Mouse (Mus musculus): Measurements from ENCODE around the gene Shtn1.

Shtn1 gene

DNA sequence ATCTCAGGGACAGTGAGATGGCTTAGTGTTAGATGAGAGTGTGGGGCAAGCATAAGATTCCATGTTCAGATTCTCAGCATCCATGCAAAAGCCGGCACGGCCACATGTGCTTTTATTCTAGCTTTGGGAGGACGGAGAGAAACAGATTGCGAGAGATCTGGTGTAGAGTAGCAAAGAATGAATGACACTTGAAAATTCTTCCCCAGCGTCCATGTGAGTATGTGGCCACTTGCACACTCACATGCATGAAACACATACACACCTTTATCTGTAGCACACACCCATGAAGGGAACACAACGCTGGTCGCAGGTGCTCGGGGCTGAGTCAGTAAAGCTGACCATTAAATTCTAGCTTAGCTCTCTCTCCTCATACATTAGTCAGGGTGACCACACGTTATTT, 24.3 kb downstream of the Shtn1 start:
- no peak for DNase-seq

DNA sequence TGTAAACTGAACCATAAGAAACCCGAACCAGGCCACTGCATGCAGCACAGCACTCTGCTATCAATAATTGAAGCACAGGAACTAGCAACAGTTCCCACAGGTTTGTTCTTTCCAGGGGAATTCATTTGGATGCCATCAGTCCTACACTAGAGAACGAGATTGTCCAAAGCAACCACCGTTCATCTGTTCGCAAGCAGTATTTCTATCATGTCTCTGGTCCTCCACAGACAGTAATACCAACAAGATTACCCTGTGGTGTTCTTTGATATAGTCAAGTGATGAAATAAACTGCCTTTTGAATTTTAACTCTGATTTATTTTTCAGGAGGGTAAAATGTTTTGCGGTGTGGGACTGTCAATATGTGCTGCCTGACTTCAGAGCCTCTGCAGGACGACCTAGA, 27.0 kb downstream of the Shtn1 start:
- no peak for DNase-seq

DNA sequence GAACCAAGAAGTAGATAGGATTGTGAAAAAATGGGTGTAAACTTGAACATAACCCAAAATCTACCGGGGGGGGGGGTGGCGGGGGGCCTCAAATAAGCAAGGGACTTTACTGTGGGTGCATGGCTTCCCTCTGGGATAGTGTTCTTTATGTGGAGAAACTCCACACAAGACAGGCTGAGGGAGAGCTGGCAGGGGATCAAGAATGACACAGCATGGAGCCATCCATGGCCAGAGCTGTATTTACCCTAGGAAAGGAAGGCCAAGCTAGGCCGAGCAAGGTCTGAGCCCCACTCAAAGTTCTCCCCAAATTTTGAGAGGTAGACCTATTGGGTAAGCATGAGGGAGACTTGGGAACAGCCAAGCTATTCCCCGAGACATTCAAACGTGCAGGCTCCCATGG, 28.4 kb downstream of the Shtn1 start:
- no peak for DNase-seq

DNA sequence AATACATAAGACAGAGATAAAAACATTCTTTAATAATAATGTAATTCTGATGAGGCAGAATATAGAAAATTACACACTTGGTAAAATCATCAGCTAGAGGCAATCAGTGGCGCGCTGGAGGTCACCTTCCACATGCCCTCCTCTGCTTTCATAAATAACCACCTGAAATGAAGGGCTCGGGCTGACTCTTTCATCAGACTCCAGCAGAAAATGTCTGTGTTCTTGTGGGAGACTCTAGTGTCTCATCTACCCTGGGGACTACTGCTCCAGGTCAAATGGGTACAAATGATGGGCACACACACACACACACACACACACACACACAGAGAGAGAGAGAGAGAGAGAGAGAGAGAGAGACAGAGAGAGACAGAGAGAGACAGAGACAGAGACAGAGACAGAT, 34.8 kb downstream of the Shtn1 start:
- no peak for DNase-seq

DNA sequence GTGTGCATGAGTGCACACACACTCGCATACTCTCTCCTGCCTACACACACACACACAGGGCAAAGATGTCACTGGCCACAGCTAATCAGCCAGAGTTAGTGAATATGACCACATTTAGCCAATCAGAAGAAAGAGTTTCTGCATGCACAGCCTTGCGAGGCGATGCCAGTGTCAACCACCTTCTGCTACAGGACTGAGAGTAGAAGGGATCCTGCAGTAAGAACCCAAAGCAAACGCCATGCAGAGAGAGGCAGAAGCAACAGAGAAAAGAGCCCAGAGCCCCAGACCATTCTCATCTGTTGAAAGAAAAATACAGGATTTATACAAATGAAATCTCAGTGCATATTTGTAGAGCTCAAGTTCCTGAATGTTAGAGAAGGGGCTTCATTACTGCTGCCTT, 37.1 kb downstream of the Shtn1 start:
- DNase-seq = no peak

DNA sequence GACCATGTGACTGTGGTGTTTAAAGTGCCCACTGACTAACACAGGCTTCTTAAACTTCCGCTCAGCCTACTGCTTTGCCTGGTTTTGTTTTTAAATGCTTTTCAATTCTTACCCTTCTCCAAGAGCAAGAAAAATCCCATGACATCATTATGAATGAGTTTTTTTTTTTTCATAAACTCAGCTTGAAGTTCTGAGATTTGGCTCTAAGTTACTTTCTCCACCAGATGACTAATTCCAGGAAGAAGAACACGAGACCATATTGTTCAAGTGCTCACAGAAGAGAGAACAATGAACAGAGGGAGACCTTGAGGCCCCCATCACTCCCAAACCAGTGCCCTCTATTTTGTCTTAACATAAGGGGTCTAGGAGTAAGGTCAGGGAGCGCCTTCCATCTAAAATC, 39.1 kb downstream of the Shtn1 start:
- DNase-seq = no peak

DNA sequence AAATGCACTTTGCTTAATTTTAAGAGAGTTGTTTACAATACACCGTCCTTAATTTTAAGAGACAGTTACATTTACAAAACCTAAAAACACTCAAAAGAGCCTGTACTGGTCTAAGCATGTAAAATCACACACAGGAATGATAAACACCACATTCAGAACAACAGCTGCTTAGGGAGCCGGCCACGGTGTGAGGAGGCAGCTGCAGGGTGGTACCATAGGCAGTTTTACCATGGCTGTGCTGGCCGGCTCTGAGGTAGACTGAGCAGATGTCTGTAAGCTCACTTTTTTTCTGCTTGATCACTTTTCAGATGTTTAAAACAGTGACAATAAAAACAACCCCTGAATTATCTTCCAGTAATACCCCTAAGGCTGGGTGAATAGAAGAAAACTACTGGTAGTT, 42.7 kb downstream of the Shtn1 start:
- no peak for DNase-seq

DNA sequence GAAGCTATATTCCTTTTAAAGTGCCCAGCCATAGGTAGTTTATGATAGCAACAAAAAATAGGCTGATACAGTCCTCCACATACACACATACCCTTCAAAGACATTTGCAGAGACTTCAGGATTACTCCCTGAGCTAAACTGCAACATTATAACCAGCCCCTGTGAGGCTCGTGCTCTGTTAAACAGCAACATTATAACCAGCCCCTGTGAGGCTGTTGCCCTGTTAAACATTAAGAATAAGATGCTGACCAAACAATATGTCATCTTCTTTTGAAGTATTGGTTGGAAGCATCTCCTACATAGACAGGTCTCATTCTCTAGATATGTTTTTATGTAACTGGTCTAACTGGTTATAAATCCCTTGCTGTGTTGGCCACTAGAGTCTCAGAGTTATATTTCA, 45.7 kb downstream of the Shtn1 start:
- DNase-seq = no peak

DNA sequence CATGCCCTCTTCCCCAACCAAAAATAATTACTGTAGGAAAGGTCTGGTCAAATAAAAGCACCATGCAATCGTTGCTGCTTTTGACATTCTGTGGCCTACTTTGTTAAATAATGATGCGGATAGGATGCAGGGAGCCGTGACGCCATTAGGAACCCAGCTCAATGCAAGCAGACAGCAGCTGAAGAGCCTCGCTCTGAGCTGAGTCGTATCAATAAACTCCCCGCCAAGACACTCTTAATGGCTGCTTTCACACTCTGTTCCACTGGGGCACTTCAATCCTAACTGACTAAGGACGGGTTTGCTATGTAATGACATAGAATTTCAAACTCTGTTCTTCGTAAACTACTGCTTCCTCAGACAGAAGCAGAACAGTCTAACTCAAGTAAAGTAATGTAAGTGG, 46.9 kb downstream of the Shtn1 start:
- no peak for DNase-seq

DNA sequence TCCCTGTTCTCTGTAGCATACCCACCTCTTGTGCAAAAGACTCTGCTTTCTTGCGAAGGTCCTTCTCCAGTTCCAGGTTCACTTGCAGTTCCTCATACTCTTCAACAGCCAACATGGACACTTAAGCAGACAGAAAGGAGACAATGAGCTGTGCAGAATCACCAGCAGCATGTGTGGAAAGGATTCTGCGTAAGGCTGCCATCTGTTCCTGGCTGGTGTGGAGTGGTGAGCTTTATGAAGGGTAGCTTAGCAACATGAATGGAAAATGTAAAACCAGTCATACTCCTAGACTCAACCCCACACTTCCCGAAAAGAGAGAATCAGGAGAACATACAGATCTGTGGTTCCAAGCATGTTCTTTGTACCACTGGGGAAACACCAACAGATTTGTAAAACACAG, 47.8 kb downstream of the Shtn1 start:
- no peak for DNase-seq

DNA sequence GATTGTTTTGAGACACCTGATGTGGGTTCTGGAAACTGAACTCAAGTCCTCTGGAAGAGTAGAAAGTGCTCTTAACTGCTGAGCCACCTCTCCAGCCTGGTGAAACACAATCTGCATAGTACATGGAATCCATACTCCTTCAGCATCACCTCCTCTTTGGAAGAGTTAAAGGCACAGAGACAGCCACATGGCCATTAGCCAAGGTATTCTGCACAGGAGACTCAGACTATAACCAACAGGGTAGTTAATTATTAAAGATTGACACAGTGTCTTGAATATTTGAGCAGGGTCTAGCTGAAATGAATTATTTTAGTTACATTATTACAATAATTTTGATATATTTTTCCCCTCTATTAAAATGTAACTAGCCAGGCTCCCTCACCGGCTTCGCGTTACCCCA, 52.0 kb downstream of the Shtn1 start:
- DNase-seq = no peak

DNA sequence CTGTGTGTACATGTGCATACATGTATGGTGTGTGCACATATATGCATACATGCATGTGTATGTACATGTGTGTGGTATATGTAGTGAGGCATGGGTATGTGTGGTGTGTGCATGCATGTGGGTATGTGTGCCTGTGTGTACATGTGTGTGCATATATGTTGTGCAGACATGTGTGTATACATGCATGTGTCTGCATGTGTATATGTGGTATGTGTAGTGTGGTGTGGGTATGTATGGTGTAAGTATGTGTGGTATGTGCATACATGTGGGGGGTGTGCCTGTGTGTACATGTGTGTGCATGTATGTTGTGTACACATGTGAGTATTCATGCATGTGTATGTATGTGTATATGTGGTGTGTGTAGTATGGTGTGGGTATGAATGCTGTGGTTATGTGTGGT, 54.3 kb downstream of the Shtn1 start:
- no peak for DNase-seq

DNA sequence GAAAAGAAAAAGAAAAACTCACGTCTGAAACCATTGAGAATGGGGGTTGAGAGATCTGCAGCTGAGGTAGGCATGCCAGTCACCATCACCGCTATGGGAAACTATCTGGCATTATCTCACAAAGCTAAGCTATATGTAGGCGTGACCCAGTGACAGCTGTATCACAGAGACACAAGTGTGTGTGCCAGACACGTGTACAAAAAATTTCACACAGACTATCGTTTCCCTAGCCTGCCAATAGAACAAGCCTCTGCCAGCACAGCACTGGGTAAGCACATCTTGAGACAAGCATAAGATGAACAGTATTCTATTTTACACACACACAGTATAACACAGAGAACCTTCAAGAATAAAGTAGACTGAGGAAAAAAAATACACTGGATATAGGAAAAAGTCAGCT, 65.1 kb downstream of the Shtn1 start:
- DNase-seq = no peak

DNA sequence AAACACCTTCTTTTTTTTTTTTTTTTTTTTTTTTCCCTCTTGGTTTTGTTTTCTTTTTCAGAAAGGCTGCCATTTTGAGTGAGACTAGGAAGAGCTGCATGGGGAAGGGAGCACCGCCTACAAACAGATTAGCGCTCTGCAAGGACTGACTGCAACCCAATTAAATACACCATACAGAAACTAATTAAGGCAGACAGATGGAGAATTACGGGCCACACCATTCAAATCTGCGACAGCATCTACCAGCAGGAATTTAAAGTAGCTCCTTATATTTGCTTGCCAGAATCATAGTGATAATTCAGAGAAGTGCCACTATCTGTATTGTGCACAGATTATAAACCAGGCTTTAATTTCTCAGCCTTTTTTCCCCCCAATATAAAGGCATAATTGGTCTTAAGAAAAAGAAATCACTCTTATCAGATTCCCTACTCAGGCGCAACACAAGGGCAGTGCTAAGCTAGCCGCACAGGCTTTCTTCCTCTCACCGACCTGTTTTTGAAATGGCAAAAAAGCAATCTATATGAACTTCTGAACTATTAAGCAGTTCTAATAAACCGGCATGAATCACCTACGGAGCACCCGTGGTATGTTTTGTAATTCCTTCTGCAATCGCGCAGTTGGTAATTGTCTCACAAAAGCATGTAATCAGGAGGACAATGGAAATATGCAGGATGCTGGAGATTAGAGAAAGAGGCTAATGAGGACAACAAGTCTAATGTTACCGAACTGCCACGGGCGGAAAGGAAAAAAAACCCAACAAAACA, 69.1 kb downstream of the Shtn1 start:
- DNase-seq = no peak

DNA sequence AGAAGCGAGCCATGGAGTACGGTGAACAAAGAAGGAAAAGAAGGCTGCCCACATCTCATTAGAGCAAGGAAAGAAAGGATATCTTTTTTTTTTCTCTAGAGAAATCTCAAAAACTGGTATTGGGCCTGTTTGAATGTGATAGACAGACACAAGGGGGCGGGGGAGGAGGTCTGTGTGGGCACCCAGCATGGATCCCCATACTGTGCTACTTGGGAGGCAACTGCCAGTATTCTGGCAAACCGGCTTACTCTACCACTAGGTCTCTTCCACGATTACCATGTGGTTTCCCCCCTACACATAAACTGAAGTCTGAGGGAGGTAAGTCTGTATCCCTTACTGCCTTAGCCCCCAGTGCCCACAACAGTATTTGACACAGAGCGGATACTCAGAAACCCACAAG, 73.1 kb downstream of the Shtn1 start:
- no peak for DNase-seq

DNA sequence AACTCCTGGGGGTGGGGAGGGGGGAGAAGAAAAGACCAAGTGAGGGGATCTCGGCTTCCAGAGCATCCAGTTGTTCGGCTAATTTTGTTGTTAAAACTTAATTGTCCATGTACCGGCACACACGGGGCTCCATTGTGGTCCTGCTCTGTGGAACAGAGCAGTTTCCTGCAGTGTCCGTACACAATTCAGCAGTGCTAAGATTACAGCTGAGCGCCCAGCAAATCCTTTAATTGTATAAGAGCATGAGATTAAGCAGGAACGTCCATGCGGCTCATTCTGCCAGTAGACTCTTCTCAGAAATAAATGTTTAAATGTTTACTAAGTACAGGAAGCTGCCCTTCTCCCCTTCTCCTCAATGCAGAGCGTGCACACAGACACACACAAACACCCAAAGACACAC, 94.3 kb downstream of the Shtn1 start:
- DNase-seq = no peak

DNA sequence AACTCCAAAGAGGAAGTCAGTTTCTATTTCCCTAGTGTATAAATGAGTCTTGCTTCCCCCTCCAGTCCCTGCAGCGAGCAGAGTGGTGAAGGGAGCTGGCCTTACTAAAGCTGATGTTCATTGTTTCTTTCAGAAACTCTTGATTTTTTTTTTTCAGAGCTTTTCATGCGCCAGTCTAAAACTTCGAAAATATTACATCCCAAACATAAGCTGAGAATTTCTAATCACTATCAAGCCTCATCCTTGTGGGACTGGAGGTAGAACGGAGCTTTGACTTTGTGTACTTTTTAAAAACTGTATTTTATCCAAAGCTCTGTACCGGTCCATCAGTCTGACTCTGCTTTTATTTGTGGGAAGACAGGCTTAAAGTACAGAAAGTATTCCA, 95.9 kb downstream of the Shtn1 start:
- DNase-seq = no peak

DNA sequence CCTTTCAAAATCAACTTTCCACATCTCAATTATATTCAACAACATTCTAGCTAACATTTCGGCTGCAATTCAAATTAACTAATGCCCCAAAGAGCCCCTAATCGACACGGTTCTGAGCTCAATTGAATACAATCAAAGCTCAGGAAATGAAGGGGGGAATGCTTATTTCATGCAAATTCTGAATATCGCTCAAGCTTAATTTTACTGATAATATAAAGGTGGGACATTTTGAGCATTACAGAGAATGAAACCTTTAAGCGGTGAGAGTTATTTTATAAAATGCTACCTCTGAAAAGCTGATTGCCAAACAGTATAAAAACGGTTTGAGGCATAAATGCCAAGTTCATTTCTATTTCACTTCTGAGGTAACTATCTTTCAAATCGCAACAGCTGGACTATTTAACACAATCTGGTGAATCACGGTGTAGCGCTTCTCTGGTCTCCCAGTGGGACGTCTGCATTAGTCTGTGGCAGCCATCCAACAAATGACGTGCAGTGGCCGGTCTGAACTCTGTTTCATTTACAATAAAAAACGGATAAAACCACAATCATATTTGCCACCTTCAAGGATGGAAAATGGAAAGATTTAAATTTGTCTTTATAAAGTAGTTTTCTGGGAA, 96.4 kb downstream of the Shtn1 start:
- DNase-seq = no peak

DNA sequence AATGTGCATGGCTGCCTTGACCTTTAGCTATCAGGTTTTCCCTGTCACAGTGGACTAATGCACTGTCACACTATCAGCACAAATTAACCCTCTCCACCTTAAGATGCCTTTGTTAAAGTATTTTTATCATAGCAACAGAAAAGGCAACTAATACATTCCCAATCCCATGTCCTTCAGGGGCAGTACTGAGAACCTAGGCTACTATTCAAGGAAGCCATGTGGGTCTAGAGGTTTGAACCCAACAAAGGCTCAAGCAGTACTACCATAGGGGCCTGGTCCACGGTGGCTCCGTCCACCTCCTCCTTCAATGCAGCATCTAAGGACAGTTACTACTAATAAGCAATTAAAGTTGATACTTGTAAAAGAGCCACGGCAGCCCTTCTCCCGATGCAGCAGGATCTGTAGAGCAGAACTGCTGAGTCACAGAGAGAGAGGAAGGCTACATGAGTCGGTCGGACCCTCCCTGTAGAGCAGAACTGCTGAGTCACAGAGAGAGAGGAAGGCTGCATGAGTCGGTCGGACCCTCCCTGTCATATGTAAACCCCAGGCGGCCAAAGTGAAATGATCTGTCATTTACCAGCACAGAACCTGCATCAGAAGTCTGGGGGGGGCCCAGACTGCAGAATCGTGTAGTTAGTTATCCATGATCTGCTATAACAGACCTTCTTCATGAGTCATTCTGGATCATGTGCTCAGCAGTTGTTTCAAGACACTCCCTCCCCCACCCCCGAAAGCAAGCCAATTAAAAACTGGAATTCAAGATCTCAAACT, 97.3 kb downstream of the Shtn1 start:
- no peak for DNase-seq

DNA sequence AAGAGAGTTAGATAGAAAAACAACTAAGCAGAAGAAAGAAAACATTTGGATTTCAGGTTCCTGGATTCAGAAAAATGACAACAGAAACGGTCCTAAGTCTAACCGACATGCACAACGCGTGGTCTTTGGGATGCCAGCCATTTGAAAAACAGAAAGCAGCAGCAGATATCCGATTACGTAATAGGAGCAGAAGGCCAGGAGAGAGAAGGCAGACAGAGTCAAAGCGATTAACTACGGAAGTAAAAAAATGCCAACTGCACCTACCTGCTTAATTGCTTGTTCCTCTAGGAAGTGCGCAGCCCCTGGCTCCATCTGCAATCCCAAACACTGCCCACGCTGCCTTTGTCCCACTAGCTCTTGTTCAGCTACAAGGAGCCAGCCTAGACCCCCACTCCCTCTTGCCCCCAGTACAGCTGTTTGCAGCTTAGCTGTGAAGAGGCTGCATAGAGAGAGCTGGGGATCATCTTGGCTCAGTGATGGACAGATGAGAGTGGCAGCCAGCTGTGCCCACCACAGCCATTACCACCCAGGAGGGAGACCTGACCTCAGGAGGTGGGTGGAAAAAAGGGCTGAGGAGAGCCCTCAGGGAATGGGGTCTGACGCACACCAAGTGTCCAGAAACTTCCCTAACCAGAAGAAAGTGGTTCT, 100.6 kb downstream of the Shtn1 start:
- DNase-seq = no peak

DNA sequence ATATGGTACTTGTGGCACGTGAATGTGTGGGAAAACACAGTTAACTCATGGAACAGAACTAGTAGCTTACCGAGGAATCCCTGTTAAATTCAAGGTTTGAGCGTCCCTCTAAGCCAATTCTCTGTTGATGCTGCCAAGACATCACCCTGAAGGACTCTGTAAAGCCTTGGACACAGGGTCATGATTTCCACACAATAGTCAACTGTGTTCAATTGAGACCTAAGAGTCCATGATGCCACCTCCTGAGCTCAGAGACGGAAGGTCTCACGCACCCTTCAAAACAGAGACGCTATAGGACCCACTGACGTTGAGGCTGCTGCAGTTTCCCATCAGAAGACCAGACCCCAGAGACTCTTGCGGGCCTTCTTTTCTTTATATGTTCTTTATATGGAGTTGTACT, 101.8 kb downstream of the Shtn1 start:
- DNase-seq = no peak

DNA sequence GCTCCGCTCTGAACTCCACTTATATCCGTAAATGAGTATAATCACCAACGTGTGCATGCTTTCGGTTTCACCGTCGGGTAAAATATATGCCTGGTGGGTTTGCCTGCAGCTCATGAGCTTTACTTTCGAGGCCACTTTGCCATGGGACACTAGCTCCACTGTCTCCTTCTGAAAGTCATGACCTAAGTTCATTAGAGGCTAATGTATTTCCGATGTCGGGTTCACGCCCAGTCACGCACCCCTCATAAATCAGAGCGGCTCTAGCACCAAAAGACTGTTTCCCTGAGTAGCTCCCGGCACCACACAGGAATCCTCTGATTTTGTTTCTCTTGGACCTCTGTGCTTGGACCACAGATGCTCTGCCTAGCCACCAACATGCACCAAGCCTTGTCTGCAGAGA, 105.1 kb downstream of the Shtn1 start:
- DNase-seq = no peak

DNA sequence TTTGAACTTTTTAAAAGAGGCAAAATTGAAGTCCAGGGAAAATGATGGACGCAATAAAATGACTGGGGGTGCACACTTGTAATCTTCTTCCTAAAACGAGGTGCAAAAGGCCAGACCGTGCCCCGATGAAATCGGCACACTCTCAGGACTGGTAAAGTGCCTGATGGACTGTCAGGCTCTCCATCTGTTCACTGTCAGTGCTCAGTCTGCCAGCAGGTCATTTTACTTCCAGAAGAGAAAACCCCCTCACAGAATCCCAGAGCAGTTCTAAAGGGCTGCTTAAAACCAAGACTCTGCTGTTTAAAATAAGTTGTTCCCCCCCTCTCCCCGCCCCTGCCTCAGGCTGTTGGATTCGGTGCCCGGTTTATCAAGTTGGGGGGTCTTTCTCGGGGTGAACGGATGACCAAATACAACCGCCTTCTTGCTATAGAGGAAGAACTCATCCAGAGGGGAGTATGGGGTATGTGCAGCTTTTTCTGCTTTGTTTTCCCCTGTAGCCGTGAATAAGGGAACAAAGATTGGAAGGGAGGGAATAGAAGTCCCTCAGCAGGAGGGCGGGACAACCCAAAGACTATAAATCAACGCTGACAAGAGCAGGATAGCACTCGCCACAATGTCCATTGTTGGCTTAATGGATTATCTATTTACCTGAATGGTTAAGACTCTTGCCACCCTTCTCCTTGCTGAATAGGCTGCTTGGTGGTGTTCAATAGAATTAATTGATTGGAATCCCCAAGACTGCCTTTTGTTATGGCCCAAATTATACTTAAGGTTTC, 107.0 kb downstream of the Shtn1 start:
- no peak for DNase-seq
